Mouse (Mus musculus): ENCODE measurements around the gene Apoe. TPM values are rescaled to one million over a fixed set of nuclear protein-coding genes. Genes with fewer than 3 reads are reported as not detected.

Apoe gene
- total RNA-seq, 2 experiments from 2014 or later, result 1,225 to 1,306 TPM

- no peak for DNase-seq (ENCODE audit: low spot score in 2 of 2)
Observed at GRCm38 (mm10) chr7:19717346-19717745, 18.4 kb upstream of the Apoe start.

DNA sequence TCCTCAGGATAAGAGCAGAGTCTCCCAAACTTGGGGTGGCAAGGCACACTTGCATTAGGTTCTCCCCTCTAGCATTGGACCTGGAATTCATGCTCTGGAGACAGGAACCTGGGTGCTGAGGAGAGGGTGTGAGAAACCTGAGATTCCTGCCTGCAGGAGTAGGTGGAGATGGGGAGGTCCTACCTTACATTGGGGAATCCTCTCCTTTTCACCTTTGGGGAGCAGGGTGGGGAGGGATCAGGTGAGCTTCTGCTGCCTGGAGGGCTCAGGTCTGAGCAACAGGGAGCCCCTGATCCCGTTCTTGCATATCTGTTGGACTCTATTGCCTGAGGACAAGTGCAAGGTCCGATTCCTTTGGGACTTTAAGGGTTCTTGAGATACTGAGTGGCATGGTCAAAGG, 17.8 kb upstream of the Apoe start:
- no peak for DNase-seq (ENCODE audit: low spot score in 2 of 2)

DNA sequence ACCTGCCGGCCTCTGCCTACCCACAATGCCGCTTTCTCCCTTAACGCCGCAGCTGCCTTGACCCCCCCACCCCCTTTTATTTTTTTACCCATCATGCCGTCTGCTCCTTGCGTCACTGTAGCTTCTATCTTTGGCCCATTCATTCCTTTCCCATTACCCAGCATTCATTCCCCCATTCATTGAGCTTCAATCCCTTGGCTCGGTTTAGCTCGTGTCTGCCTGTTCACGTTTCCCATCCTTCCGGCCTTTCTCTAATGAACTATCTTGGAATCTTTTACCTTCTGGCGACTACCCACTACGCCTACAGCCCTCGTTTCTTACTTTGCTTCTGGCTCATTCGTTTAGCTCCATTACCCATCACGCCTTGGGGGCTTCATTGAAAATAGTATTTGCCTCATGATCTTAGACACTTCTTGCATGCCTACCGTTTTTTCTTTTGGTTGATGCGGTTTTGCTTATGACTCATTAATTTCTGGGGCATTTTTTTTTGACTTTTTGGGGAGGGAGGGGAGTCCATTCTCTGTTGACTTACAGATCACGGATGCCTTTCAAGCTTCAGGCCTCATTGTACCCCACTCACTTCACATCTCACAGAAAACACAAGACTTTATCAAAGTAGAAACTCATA, 17.2 kb upstream of the Apoe start:
- DNase-seq (ENCODE audit: low spot score in 2 of 2), result no peak

DNA sequence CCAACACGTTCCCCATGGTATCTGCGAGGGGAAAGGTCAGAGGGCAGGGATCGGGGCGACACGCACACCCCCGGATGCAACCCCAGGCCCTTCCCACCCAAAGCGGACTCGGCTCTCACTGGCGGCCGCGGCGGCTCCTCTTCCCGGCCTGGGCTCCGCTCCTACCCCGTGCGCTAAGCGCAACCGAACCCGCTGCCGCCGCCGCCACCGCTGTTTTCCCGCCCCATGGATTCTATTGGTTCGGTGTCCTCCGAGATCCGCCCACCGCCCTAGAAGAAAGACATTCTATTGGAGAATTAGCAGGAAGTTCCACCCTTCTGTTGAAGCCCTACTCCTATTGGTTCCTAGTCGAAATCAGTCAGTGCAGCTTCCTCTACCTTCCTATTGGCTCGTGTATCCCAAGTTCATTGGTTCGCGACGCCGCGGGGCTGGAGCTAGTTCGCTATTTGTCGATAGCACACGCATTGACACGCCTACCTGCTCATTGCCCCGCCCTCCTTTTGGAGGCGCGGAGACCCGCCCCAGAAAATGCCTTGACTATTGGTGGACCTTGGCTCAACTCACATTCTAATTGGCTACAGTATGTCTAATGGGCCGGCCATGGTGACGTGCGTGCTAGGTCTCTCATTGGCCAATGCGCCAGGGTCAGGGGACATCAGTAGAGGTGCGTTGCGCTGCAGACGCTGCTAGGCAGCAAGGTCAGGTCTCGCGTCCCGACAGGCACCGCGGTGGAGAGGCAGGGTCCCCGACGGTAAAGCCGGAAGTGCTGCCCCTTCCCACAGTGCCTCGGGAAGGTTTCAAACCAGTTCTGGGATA, 16.5 kb upstream of the Apoe start, which contains the start of gene Tomm40:
Gene Tomm40, minus strand, starts transcription at position 200 of the 816 bp plus-strand sequence.
- peak; percentile 89 to 91 for DNase-seq (ENCODE audit: low spot score in 2 of 2)

DNA sequence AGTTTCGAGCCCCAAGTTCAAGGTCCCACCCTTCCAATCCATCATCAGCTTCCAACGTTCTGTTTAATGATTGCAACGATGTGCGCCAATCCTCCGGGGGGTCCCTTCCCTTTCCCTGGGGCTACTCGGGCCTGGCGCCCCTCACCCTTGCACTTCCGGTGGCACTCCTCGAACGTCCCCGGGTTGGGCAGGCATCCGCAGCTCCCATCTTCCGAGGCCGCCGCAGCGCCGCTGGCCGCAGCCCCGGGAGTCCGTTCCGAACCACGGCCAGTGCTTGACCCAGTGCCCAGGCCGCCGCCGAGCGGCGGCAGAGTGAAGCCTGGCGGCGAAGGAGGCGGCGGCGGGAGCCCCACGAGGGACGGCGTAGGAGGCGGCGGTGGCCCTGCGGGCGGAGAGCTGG, 15.8 kb upstream of the Apoe start:
- peak in 1 of 2 experiments; percentile 55 for DNase-seq (ENCODE audit: low spot score in 2 of 2)

- DNase-seq (ENCODE audit: low spot score in 2 of 2), result no peak
Observed at GRCm38 (mm10) chr7:19713598-19713997, 14.6 kb upstream of the Apoe start.

- DNase-seq (ENCODE audit: low spot score in 2 of 2), result no peak
Observed at GRCm38 (mm10) chr7:19713196-19713595, 14.2 kb upstream of the Apoe start.

DNA sequence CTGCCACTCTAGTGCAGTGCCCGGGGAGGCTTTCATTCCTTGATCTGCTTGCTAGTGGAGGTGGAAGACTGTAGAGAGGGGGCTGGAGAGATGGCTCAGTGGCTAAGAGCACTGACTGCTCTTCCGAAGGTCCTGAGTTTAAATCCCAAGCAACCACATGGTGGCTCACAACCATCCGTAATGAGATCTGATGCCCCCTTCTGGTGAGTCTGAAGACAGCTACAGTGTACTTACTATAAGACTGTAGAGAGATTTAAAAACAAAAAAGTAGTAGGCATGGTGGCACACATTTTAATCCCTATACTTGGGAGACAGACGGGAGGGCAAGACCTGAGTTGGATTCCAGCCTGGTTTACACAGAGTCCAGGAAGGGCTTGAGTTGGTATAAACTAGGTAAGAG, 13.4 kb upstream of the Apoe start:
- no peak for DNase-seq (ENCODE audit: low spot score in 2 of 2)

DNA sequence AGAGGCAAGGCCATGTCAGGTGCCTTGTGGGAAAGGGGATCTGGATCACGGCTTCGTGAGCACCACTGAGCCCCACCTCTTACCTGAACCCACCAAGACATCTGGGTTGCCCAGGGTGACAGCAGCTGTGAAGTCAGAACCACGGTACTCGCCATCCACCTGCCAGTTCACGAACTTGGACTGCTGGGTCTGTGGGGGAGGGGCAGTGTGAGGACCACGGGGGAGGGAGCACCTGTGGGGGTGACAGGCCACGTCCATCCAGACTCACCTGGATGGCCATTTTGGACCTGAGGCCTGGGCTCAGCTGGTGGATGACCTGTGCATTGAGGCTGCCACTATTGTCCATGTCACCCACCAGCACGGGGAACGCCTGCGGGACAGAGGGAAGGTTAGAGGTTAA, 11.7 kb upstream of the Apoe start:
- no peak for DNase-seq (ENCODE audit: low spot score in 2 of 2)

- no peak for DNase-seq (ENCODE audit: low spot score in 2 of 2)
Observed at GRCm38 (mm10) chr7:19705271-19705670, 6.3 kb upstream of the Apoe start.

DNA sequence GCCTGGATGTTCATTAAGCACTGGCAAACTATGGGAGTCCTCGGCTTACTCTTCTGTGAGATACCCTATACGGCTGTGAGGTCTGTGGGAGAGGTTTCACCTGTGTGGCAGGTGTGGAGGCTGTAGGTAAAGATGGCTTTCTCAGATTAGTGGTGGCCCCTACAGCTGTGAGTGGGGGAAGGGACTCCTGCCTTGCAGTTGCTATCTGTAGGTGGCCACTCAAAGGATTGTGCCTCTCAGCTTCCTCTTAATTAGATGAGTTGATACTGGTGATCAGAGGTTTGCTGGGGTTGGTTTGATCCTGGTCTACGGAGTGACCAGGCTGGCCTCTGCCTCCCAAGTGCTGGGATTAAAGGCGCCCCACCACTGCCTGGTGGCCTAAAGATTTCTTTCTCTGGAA, 5.5 kb upstream of the Apoe start:
- DNase-seq (ENCODE audit: low spot score in 2 of 2), result no peak

DNA sequence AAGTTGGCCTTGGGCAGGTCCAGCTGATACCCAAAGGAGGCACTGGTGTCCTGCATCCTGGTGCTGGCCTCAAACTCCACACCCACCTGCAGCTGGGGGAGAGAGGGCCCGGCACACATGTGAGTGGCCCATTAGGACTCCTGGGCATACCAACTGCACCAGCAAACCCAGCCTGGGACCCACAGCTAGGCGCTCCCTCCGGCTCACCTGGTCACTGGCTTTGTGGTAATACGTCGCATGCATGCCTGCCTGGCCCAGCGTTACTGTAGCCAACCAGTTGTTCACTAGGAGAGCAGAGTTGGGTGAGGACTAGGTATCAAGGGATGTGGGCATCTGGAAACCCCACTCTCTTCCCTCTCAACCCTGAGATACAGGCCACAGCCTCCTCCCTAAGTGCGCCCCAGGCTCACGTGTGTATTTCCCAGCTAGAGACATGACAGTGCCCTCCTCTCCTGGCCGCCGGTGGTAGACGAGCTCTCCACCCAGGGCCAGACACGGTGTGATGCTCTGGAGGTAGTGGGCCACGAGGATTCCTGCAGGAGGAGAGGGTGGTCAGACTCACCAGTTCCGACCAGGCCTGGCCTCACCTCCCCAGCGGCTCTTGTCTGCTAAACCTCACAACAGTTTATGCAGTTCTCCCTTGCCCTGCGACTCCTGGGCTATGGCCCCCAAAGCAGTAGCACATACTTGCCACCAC, 4.0 kb upstream of the Apoe start:
- DNase-seq (ENCODE audit: low spot score in 2 of 2), result no peak

- DNase-seq (ENCODE audit: low spot score in 2 of 2), result peak in 1 of 2 experiments; percentile 74
Observed at GRCm38 (mm10) chr7:19701069-19701761, 2.2 kb upstream of the Apoe start.

DNA sequence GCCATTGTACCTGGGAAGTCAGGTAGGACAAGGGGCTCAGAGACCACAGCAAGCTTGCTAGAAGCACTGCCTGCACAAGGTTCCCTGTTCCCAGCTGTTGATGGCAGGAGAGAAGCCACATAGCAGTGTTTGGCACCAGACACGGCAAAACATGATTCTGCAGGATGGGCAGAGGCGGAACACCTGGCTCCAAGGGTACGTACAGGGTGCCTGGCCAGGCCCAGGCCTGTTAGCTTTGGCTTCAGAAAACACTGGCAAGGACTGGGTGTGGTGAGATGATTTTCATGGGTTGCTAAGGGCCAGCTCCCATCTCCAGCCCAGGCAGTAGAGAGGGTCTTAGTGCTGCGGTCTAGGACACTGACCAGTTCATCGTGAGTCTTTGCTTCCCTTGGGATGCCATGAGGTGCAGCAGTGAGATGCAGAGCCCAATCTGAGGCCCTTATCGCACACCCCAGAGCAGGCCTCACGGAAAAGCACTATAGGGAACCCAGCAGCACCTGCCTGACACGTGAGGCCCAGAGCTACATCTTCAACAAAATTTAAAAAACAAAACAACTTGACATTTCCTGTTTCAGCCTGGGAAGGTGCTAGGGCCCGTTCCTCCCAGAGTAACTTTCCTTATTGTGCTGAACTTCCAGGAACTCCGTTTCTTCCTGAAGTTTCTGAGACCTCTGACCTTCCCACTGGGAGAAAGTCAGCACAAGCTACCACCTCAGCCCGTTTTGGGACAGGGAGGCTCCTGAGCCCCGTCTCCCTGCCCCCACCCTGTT, 1.5 kb upstream of the Apoe start:
- no peak for DNase-seq (ENCODE audit: low spot score in 2 of 2)

DNA sequence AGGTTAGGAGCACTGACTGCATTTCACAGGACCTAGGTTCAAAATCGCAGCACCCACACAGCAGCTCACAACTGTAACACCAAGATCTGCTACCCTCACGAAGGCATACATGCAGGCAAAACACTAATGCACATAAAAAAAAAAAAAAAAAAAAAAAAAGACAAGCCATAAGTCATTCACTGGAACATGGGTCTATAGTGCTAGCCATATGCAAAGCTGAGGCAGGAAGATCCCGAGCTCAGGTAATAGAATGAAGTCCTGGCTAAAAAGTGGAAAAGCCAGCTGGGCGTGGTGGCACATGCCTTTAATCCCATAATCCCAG, 800 bp upstream of the Apoe start:
- DNase-seq (ENCODE audit: low spot score in 2 of 2), result no peak

- DNase-seq (ENCODE audit: low spot score in 2 of 2), result no peak
Observed at GRCm38 (mm10) chr7:19697949-19698906, 760 bp downstream of the Apoe start.

DNA sequence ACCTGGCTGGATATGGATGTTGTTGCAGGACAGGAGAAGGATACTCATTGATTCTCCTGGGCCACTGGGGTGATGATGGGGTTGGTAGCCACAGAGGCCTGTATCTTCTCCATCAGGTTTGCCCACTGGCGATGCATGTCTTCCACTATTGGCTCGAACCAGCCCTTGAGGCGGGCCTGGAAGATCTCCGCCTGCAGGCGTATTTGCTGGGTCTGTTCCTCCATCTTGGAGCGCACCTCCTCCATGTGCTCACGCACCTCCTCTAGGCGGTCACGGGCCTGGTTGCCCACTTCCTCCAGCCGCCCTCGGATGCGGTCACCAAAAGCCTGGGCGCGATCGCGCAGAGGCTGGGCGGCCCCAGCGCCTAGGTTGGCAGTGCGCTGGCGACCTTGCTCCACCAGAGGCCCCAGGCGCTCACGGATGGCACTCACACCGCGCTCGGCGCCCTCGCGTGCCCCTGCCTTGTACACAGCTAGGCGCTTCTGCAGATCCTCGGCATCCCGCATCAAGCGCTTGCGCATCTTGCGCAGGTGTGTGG, 2.6 kb downstream of the Apoe start:
- DNase-seq (ENCODE audit: low spot score in 2 of 2), result no peak

DNA sequence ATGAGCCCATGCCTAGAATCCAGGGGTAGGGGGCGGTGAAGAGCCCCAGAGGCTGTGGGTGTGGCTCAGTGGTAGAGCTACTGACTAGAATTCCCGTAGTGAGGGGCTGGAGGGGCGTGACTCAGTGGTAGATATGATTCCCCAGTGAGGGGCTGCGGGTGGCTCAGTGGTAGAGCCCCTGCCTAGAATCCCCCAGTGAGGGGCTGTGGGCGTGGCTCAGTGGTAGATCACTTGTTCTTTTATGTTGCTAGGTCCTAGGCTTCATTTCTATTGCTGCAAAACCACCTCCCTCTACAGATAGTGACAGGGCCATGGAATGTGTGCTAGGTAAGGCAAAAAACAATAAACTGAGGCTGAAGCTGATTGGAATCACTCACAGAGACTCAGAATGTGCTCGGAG, 3.1 kb downstream of the Apoe start:
- no peak for DNase-seq (ENCODE audit: low spot score in 2 of 2)

DNA sequence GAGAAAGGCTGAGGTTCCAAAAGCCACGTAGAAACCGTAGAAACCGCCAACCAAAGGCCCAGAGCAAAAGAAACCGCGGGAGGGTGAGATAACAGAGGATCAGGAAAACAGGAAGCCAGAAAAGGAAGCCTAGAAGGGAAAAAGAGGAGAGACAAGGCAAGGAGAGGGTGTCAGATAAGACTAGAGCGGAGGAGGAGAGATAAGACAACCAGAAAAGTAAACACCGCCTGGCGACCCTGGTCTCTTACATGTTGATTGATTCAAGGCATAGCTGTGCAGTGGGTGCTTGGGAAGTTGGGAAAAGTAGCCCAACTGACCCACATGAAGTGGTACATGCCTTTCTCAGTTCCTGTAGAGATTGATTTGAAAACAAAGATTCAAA, 3.8 kb downstream of the Apoe start:
- no peak for DNase-seq (ENCODE audit: low spot score in 2 of 2)

Measured in adrenal gland, adult 18-20 months (tissue).